Mouse (Mus musculus) MEL (cell line): Measurements from ENCODE around the gene Gsk3a. TPM values are rescaled to one million over a fixed set of nuclear protein-coding genes. Genes with fewer than 3 reads are reported as not detected.

Source experiments
- DNase-seq: peaks from one replicate; pipeline ENCODE4 v3.0.0; 2011; ENCODE audit warnings: low read depth, low spot score
- H3K27ac ChIP-seq: 2 replicates; pipeline ENCODE4 v1.5.1; 2012; ENCODE audit warnings: low read depth, mild to moderate bottlenecking, control low read depth, low read length, moderate library complexity; ENCODE audit not compliant: control insufficient read depth
- H3K27me3 ChIP-seq, 2 experiments: fragments of 150-350 bp in 1 of 2; sonication (generic) in 1 of 2; 2 replicates each; pipeline ENCODE4 v1.6.1; 2012; ENCODE audit warnings: low read length in 2 of 2, mild to moderate bottlenecking in 2 of 2, improper control_type of control experiment in 1 of 2, moderate library complexity in 1 of 2; ENCODE audit not compliant: insufficient read depth in 2 of 2, control insufficient read depth in 1 of 2
- H3K36me3 ChIP-seq, 2 experiments: 2 replicates each; pipeline ENCODE4 v1.6.1; 2012 to 2014; ENCODE audit warnings: low read length in 2 of 2, improper control_type of control experiment in 1 of 2, inconsistent platforms in 1 of 2, mild to moderate bottlenecking in 1 of 2; ENCODE audit not compliant: insufficient read depth in 2 of 2, control insufficient read depth in 1 of 2
- H3K4me1 ChIP-seq, 2 experiments: fragments of 150-350 bp in 1 of 2; sonication (generic) in 1 of 2; 2 replicates each; pipeline ENCODE4 v1.6.1; 2012; ENCODE audit warnings: low read length in 2 of 2, improper control_type of control experiment in 1 of 2, mild to moderate bottlenecking in 1 of 2; ENCODE audit not compliant: insufficient read depth in 2 of 2, control insufficient read depth in 1 of 2
- H3K4me3 ChIP-seq, 2 experiments: fragments of 150-350 bp in 1 of 2; sonication (generic) in 1 of 2; 2 replicates each; pipeline ENCODE4 v1.5.1; 2012; ENCODE audit warnings: low read depth in 2 of 2, low read length in 2 of 2, mild to moderate bottlenecking in 2 of 2, moderate library complexity in 2 of 2, control low read depth in 1 of 2, improper control_type of control experiment in 1 of 2; ENCODE audit not compliant: control insufficient read depth in 1 of 2, insufficient read depth in 1 of 2
- H3K79me2 ChIP-seq: 2 replicates; pipeline ENCODE4 v1.6.1; 2012; ENCODE audit warnings: mild to moderate bottlenecking, low read length, moderate library complexity; ENCODE audit not compliant: control insufficient read depth, poor library complexity, insufficient read depth
- H3K9ac ChIP-seq: 2 replicates; pipeline ENCODE4 v1.6.1; 2012; ENCODE audit warnings: low read depth, mild to moderate bottlenecking, control low read depth, low read length, moderate library complexity; ENCODE audit not compliant: control insufficient read depth, poor library complexity, severe bottlenecking
- H3K9me3 ChIP-seq: fragments of 150-350 bp; sonication (generic); replicated peaks from 2 replicates; pipeline ENCODE4 v1.6.1; 2012; ENCODE audit warnings: mild to moderate bottlenecking, low read length, improper control_type of control experiment, moderate library complexity; ENCODE audit not compliant: insufficient read depth
- BHLHE40 ChIP-seq: IDR thresholded peaks from 2 replicates; pipeline ENCODE4 v1.6.1; 2012; ENCODE audit warnings: low read depth, mild to moderate bottlenecking, inconsistent platforms, low read length, improper control_type of control experiment, borderline replicate concordance
- E2F4 ChIP-seq: IDR thresholded peaks from 2 replicates; pipeline ENCODE4 v1.6.1; 2011; ENCODE audit warnings: low read depth, low read length, improper control_type of control experiment, borderline replicate concordance
- EP300 ChIP-seq, 2 experiments: IDR thresholded peaks; 2 replicates each; pipeline ENCODE4 v1.6.1; 2011; ENCODE audit warnings: improper control_type of control experiment in 2 of 2, low read length in 2 of 2, low read depth in 1 of 2, mild to moderate bottlenecking in 1 of 2
- ETS1 ChIP-seq: IDR thresholded peaks from 2 replicates; pipeline ENCODE4 v1.6.1; 2012; ENCODE audit warnings: low read depth, mild to moderate bottlenecking, inconsistent platforms, low read length, improper control_type of control experiment, moderate library complexity
- GATA1 ChIP-seq: IDR thresholded peaks from 2 replicates; pipeline ENCODE4 v1.6.1; 2011; ENCODE audit warnings: low read depth, low read length, improper control_type of control experiment
- HCFC1 ChIP-seq: IDR thresholded peaks from 2 replicates; pipeline ENCODE4 v1.6.1; 2012; ENCODE audit warnings: low read depth, mild to moderate bottlenecking, inconsistent platforms, low read length, improper control_type of control experiment, moderate library complexity
- KAT2A ChIP-seq: conservative IDR thresholded peaks from 2 replicates; pipeline ENCODE4 v1.6.1; 2012; ENCODE audit warnings: low read depth, low read length, improper control_type of control experiment, inconsistent platforms
- MAFK ChIP-seq: IDR thresholded peaks from 2 replicates; pipeline ENCODE4 v1.6.1; 2011; ENCODE audit warnings: low read depth, mild to moderate bottlenecking, low read length, improper control_type of control experiment, borderline replicate concordance
- MAX ChIP-seq: IDR thresholded peaks from 2 replicates; pipeline ENCODE4 v1.6.1; 2011; ENCODE audit warnings: low read length, improper control_type of control experiment
- MAZ ChIP-seq: IDR thresholded peaks from 2 replicates; pipeline ENCODE4 v1.6.1; 2012; ENCODE audit warnings: low read depth, mild to moderate bottlenecking, inconsistent platforms, low read length, improper control_type of control experiment
- MXI1 ChIP-seq: IDR thresholded peaks from 2 replicates; pipeline ENCODE4 v1.6.1; 2011; ENCODE audit warnings: mild to moderate bottlenecking, low read depth, low read length, improper control_type of control experiment
- MYC ChIP-seq: IDR thresholded peaks from 2 replicates; pipeline ENCODE4 v1.6.1; 2011; ENCODE audit warnings: low read depth, mild to moderate bottlenecking, low read length, improper control_type of control experiment, moderate library complexity
- NELFE ChIP-seq: IDR thresholded peaks from 2 replicates; pipeline ENCODE4 v1.6.1; 2011; ENCODE audit warnings: low read depth, low read length, improper control_type of control experiment
- POLR2A ChIP-seq, 2 experiments: IDR thresholded peaks; 2 replicates each; pipeline ENCODE4 v1.6.1; 2011 to 2012; ENCODE audit warnings: low read length in 2 of 2, mild to moderate bottlenecking in 2 of 2, control low read depth in 1 of 2, improper control_type of control experiment in 1 of 2, low read depth in 1 of 2, moderate library complexity in 1 of 2; ENCODE audit not compliant: control insufficient read depth in 1 of 2, insufficient read depth in 1 of 2, poor library complexity in 1 of 2
- POLR2AphosphoS5 ChIP-seq: IDR thresholded peaks from 2 replicates; pipeline ENCODE4 v1.6.1; 2012; ENCODE audit warnings: low read depth, borderline replicate concordance, mild to moderate bottlenecking, inconsistent platforms, low read length, moderate library complexity, mixed read lengths
- SIN3A ChIP-seq: IDR thresholded peaks from 2 replicates; pipeline ENCODE4 v1.6.1; 2012; ENCODE audit warnings: low read length, improper control_type of control experiment, inconsistent platforms
- SMC3 ChIP-seq: IDR thresholded peaks from 2 replicates; pipeline ENCODE4 v1.6.1; 2011; ENCODE audit warnings: low read depth, low read length, improper control_type of control experiment
- TBP ChIP-seq: IDR thresholded peaks from 2 replicates; pipeline ENCODE4 v1.8.0; 2011; ENCODE audit warnings: low read depth, low read length, improper control_type of control experiment
- TCF12 ChIP-seq: IDR thresholded peaks from 2 replicates; pipeline ENCODE4 v1.6.1; 2014; ENCODE audit warnings: low read depth, mild to moderate bottlenecking, inconsistent platforms, low read length, improper control_type of control experiment, moderate library complexity
- USF1 ChIP-seq: IDR thresholded peaks from 2 replicates; pipeline ENCODE4 v1.6.1; 2014; ENCODE audit warnings: low read depth, mild to moderate bottlenecking, inconsistent platforms, low read length, improper control_type of control experiment, moderate library complexity
- USF2 ChIP-seq, 2 experiments: IDR thresholded peaks; 2 replicates each; pipeline ENCODE4 v1.6.1; 2011 to 2012; ENCODE audit warnings: improper control_type of control experiment in 2 of 2, low read length in 2 of 2, borderline replicate concordance in 1 of 2, inconsistent platforms in 1 of 2, low read depth in 1 of 2, mild to moderate bottlenecking in 1 of 2; ENCODE audit not compliant: insufficient read depth in 1 of 2
- ZC3H11A ChIP-seq: IDR thresholded peaks from 2 replicates; pipeline ENCODE4 v1.6.1; 2012; ENCODE audit warnings: low read depth, mild to moderate bottlenecking, inconsistent platforms, low read length, improper control_type of control experiment
- ZKSCAN1 ChIP-seq: IDR thresholded peaks from 2 replicates; pipeline ENCODE4 v1.6.1; 2012; ENCODE audit warnings: low read depth, mild to moderate bottlenecking, inconsistent platforms, low read length, improper control_type of control experiment, moderate library complexity
- polyA plus RNA-seq, 2 experiments: library from polyadenylated mRNA; stranded (reverse) in 1 of 2; unstranded in 1 of 2; fragments of >175 nt in 1 of 2; fragments of >200 nt in 1 of 2; gene quantifications; 2 replicates each; pipeline versions ENCODE4 v1.2.1 to v1.2.4; 2012; ENCODE audit warnings: low replicate concordance in 2 of 2, low read depth in 1 of 2; ENCODE audit not compliant: insufficient read length in 2 of 2, insufficient read depth in 1 of 2, missing spikeins in 1 of 2
- total RNA-seq: library from RNA; depleted of rRNA; stranded (reverse); fragments of 300-350 nt; gene quantifications from 2 replicates; pipeline ENCODE4 v1.2.3, GENCODE M21; 2012

Gsk3a gene
- total and polyA plus RNA-seq, 3 experiments = 59.8 to 149 (median 86.6) TPM

DNA sequence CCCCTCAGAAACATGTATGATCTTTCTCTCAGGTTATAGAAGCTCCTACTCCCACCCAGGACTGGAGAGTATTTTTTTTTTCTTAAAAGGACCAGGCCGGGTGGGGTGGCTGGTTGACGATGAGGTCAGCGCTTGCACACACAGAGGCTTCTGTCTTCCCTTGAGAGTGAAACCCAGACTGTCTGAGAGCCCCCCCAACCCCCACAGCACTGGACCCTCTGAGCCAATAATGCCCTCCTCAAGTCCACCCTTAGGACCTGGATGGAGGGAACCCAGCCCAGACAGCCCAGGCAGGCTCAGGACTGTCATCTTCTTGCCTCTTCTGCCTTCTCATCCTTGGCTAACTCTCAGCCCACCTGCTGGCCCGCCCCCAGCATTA, 9.1 kb upstream of the Gsk3a start:
- H3K79me2 ChIP-seq = peaks cover 32% of the 10 kb centered on the region
- no peak overlapping the region for H3K9ac ChIP-seq
- no peak for TF ChIP-seq POLR2A (IDR thresholded peaks at IDR 0.05; ENCODE audit: control insufficient read depth in 1 of 2, insufficient read depth in 1 of 2, low read depth in 1 of 2, low read length in 2 of 2, poor library complexity in 1 of 2)
- no peak overlapping the region for H3K27ac ChIP-seq
- H3K27me3 ChIP-seq = no peaks in the 10 kb centered on the region
- no peak for DNase-seq
- no peak overlapping the region for H3K4me3 ChIP-seq
- H3K4me1 ChIP-seq = peaks cover 0 to 4% of the 10 kb centered on the region in 2 experiments; a peak in 3 of 4 replicates
- H3K36me3 ChIP-seq = peaks cover 0 to 2% of the 10 kb centered on the region in 2 experiments; a peak in 3 of 4 replicates
- H3K9me3 ChIP-seq = no peaks in the 10 kb centered on the region

GRCm38 (mm10) chr7:25246079-25246758, 8.6 kb upstream of the Gsk3a start:
- Histone ChIP-seq H3K4me1 (peaks cover 0 to 2% of the 10 kb centered on the region in 2 experiments; a peak in 1 of 4 replicates), H3K27ac (no peak overlapping the region), H3K9ac (no peak overlapping the region), H3K9me3 (no peaks in the 10 kb centered on the region), H3K4me3 (no peak overlapping the region), H3K79me2 (peaks cover 32% of the 10 kb centered on the region), H3K36me3 (peaks cover 0 to 2% of the 10 kb centered on the region in 2 experiments; a peak in 3 of 4 replicates), H3K27me3 (no peaks in the 10 kb centered on the region)
- TF ChIP-seq KAT2A (no peak), USF2 (IDR thresholded peaks at IDR 0.05; ENCODE audit: borderline replicate concordance in 1 of 2, insufficient read depth in 1 of 2, low read depth in 1 of 2, low read length in 2 of 2) (no peak), MAZ (no peak), ZKSCAN1 (no peak), ZC3H11A (no peak), MYC (no peak), POLR2AphosphoS5 (no peak), EP300 (IDR thresholded peaks at IDR 0.05; ENCODE audit: low read depth in 1 of 2, low read length in 2 of 2) (no peak), MAX (no peak)
- no peak for DNase-seq

DNA sequence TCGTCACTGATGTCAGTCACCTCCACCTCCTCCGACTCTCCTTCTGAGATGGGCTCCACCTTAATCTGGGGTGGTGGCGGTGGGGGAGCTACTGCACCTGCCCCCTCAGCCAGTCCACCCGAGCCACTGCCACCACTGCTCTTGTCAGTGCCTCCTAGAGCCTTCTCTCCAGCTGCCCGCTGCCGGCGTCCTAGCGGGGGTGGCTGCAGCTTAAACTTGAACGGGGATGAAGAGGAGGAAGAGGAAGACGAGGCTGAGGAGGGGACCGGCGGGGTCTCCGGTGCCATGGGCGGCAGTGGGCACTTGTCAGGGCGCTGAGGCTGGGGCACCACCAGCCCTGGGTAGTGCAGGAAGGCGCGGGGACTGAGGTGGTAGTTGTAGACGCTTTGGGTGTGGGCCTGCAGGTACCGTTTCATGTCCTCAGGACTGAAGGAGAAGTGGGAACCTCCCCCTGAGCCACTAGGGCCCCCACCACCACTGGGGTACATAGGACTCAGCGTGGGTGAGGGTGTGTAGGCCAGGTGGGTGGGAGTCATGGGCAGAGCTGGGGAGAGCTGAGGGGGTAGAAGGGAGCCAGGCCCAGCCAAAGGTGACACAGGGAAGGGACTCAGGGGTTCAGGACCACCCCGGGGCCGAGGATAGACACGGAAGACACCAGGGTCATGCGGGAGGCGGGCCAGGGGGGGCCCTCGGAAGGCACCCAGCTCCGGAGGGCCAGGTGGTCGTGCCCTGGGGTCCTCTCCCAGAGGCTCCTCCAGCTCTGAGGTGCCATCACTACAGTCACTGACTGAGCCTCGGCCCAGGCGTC, 7.1 kb upstream of the Gsk3a start:
- no peaks in the 10 kb centered on the region for H3K9me3 ChIP-seq
- no peak for DNase-seq
- no peak overlapping the region for H3K9ac ChIP-seq
- H3K4me1 ChIP-seq = peaks cover 0 to 4% of the 10 kb centered on the region in 2 experiments; a peak in 1 of 4 replicates
- H3K27ac ChIP-seq = no peak overlapping the region
- H3K27me3 ChIP-seq = no peaks in the 10 kb centered on the region
- H3K4me3 ChIP-seq = no peak overlapping the region
- H3K36me3 ChIP-seq = peaks cover 0 to 3% of the 10 kb centered on the region in 2 experiments; a peak in 3 of 4 replicates
- peaks cover 22% of the 10 kb centered on the region for H3K79me2 ChIP-seq
- TF ChIP-seq MXI1 (no peak), NELFE (no peak), GATA1 (no peak), MAZ (no peak), TCF12 (no peak), SMC3 (no peak), EP300 (IDR thresholded peaks at IDR 0.05; ENCODE audit: low read depth in 1 of 2, low read length in 2 of 2) (no peak), HCFC1 (no peak), MAFK (no peak), MAX (no peak), ZC3H11A (no peak), MYC (no peak), BHLHE40 (no peak), USF1 (no peak), TBP (no peak), ZKSCAN1 (no peak), E2F4 (no peak), SIN3A (no peak), USF2 (IDR thresholded peaks at IDR 0.05; ENCODE audit: borderline replicate concordance in 1 of 2, insufficient read depth in 1 of 2, low read depth in 1 of 2, low read length in 2 of 2) (no peak), ETS1 (no peak)
